Mouse (Mus musculus): Measurements from ENCODE around the gene Vps29. TPM values are rescaled to one million over a fixed set of nuclear protein-coding genes. Genes with fewer than 3 reads are reported as not detected.

Vps29 gene
- polyA plus RNA-seq, 1 experiment: 180 TPM

DNA sequence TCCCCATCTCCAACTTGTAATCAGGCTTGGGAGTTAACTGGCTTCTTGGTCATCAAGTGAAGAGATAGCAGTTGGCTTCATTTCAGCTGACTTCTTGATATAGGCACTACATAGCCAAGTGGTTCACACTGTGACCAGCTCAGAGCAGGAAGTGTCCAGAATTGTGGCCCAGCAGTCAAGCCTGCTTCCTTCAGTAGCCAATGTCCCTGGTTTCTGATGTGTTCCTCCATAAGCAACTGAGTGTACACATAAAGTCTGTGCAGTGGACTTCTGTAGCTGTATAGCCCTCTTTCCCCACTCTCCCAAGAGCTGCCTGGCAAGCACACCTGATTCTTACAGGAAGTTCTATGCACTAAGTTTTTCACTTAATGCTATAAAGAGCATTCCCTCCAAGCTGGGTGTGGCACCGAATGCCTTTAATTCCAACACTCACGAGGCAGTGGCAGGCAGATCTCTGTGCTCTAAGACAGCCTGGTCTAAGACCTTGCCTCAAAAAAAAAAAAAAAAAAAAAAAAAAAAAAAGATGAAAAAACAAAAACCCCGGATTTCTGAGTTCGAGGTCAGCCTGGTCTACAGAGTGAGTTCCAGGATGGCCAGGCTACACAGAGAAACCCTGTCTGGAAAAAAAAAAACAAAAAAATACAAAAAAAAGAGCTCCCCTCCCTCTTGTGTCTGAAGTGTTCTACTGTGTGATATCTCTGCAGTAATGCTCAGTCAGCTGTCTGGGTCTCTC lies 23.1 kb downstream of the Vps29 start:
- Histone ChIP-seq H3K27ac (ENCODE audit: insufficient read depth, low read length) (no peak overlapping the region), H3K27me3 (ENCODE audit: control insufficient read depth, insufficient read depth, low read length) (no peaks in the 10 kb centered on the region), H3K4me3 (replicated peaks; ENCODE audit: insufficient read depth, low read depth, low read length) (no peak overlapping the region), H3K4me1 (ENCODE audit: control insufficient read depth, insufficient read depth, low read length) (peaks cover 6% of the 10 kb centered on the region)
- DNase-seq: no peak
- TF ChIP-seq CTCF (IDR thresholded peaks at IDR 0.05; ENCODE audit: borderline replicate concordance, insufficient read depth, low read depth, low read length) (no peak), POLR2A (IDR thresholded peaks at IDR 0.05; ENCODE audit: borderline replicate concordance, insufficient read depth, low read length) (no peak)
- 87% methylated on average over 4 of the region's 4 CpGs for WGBS

DNA sequence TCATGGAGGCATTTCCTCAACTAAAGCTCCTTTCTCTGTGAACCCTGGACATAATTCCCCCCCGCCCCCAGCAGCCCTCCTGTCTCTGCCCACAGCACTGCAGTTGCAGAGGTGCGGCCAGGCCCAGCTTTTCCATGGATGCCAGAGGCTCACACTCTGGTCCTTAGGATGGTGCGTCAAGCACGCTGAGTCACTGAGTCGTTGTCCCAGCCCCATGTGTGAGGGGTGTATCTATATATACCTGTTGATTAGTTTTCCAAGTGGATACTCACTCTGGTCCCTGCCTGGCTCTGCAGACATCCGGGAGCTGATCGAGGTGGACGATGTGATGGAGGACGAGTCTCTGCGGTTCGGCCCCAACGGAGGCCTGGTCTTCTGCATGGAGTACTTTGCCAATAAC lies 24.0 kb downstream of the Vps29 start:
- TF ChIP-seq POLR2A (IDR thresholded peaks at IDR 0.05; ENCODE audit: borderline replicate concordance, insufficient read depth, low read length) (no peak), CTCF (IDR thresholded peaks at IDR 0.05; ENCODE audit: borderline replicate concordance, insufficient read depth, low read depth, low read length) (no peak)
- Histone ChIP-seq H3K4me3 (replicated peaks; ENCODE audit: insufficient read depth, low read depth, low read length) (no peak overlapping the region), H3K27me3 (ENCODE audit: control insufficient read depth, insufficient read depth, low read length) (no peaks in the 10 kb centered on the region), H3K27ac (ENCODE audit: insufficient read depth, low read length) (no peak overlapping the region), H3K4me1 (ENCODE audit: control insufficient read depth, insufficient read depth, low read length) (peaks cover 6% of the 10 kb centered on the region)
- 94% methylated on average over 12 of the region's 12 CpGs for WGBS
- DNase-seq: no peak

DNA sequence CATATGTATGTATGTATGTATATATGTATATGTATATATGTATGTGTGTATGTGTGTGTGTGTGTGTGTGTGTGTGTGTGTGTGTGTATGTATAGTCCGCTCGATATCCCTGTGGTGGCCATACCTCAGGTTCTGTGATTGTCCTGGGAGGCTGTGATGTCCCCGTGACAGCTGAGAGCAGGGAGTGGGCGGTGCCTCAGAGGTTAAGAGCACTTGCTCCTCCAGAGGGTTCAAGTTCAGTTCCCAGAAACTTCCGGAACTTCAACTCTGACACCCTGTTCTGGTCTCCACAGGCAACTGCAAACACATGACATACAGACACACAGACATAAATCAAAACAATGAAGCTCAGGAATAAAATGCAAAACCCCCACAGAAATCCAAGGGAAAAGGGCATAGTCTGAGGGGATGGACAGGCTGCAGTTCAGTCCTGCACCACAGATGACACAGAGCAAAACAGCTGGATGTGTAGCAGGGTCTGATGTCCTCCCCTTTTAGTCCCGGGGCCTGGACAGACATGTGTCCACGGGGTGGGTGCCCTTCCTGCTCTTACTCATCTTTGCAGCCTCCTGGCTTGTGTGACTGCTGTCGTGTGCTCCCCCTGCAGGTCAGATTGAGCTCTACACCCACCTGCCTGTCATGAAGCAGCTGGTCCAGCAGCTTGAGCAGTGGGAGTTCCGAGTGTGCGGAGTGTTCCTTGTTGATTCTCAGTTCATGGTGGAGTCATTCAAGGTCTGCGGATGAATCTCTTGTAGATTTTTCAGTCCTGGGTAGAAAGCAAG lies 25.4 kb downstream of the Vps29 start:
- Histone ChIP-seq H3K4me3 (replicated peaks; ENCODE audit: insufficient read depth, low read depth, low read length) (no peak overlapping the region), H3K27ac (ENCODE audit: insufficient read depth, low read length) (no peak overlapping the region), H3K4me1 (ENCODE audit: control insufficient read depth, insufficient read depth, low read length) (no peaks in the 10 kb centered on the region), H3K27me3 (ENCODE audit: control insufficient read depth, insufficient read depth, low read length) (no peaks in the 10 kb centered on the region)
- WGBS: 37% methylated on average over 11 of the region's 11 CpGs
- peak; percentile 94 for TF ChIP-seq CTCF (IDR thresholded peaks at IDR 0.05; ENCODE audit: borderline replicate concordance, insufficient read depth, low read depth, low read length)
- no peak for TF ChIP-seq POLR2A (IDR thresholded peaks at IDR 0.05; ENCODE audit: borderline replicate concordance, insufficient read depth, low read length)
- DNase-seq: peak; percentile 81 to 82

- TF ChIP-seq CTCF (IDR thresholded peaks at IDR 0.05; ENCODE audit: borderline replicate concordance, insufficient read depth, low read depth, low read length) (no peak), POLR2A (IDR thresholded peaks at IDR 0.05; ENCODE audit: borderline replicate concordance, insufficient read depth, low read length) (no peak)
- Histone ChIP-seq H3K4me3 (replicated peaks; ENCODE audit: insufficient read depth, low read depth, low read length) (no peak overlapping the region), H3K27ac (ENCODE audit: insufficient read depth, low read length) (no peak overlapping the region), H3K4me1 (ENCODE audit: control insufficient read depth, insufficient read depth, low read length) (peaks cover 10% of the 10 kb centered on the region; the same call in 1 of the 2 replicates), H3K27me3 (ENCODE audit: control insufficient read depth, insufficient read depth, low read length) (no peaks in the 10 kb centered on the region)
- 92% methylated on average over 5 of the region's 5 CpGs for WGBS
- no peak for DNase-seq
Observed at GRCm38 (mm10) chr5:122390006-122390405, 35.8 kb downstream of the Vps29 start.

GRCm38 (mm10) chr5:122390671-122391070 lies 36.5 kb downstream of the Vps29 start:
- Histone ChIP-seq H3K27me3 (ENCODE audit: control insufficient read depth, insufficient read depth, low read length) (no peaks in the 10 kb centered on the region), H3K4me1 (ENCODE audit: control insufficient read depth, insufficient read depth, low read length) (peaks cover 10% of the 10 kb centered on the region; the same call in 1 of the 2 replicates), H3K4me3 (replicated peaks; ENCODE audit: insufficient read depth, low read depth, low read length) (no peak overlapping the region), H3K27ac (ENCODE audit: insufficient read depth, low read length) (no peak overlapping the region)
- DNase-seq: no peak
- TF ChIP-seq CTCF (IDR thresholded peaks at IDR 0.05; ENCODE audit: borderline replicate concordance, insufficient read depth, low read depth, low read length): no peak
- no peak for TF ChIP-seq POLR2A (IDR thresholded peaks at IDR 0.05; ENCODE audit: borderline replicate concordance, insufficient read depth, low read length)

DNA sequence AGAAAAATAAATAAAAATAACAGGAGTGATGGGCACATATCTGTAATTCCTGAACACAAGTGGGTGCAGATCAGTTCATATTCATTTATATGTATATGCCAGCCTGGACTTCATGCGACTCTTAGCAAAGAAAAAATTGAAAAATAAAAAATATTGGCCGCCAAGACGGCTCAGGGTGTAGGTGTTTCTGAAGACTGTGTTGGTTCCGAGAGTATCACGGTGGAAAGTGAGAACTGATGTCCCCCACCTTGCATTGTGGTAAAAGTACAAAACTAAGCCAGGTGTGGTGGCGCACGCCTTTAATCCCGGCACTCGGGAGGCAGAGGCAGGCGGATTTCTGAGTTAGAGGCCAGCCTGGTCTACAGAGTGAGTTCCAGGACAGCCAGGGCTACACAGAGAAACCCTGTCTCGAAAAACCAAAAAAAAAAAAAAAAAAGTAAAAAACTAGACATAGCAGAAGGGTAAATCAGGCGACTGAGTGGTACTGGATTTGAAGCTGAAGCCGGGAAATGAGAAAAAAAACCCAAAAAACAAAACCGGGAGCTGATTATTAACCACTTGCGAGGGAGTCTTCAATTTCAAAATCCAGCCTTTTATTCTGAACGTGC lies 37.1 kb downstream of the Vps29 start:
- no peaks in the 10 kb centered on the region for H3K27me3 ChIP-seq (ENCODE audit: control insufficient read depth, insufficient read depth, low read length)
- no peak overlapping the region for H3K27ac ChIP-seq (ENCODE audit: insufficient read depth, low read length)
- H3K4me3 ChIP-seq (replicated peaks; ENCODE audit: insufficient read depth, low read depth, low read length): no peak overlapping the region
- 47% methylated on average over 16 of the region's 16 CpGs for WGBS
- no peak for TF ChIP-seq CTCF (IDR thresholded peaks at IDR 0.05; ENCODE audit: borderline replicate concordance, insufficient read depth, low read depth, low read length)
- TF ChIP-seq POLR2A (IDR thresholded peaks at IDR 0.05; ENCODE audit: borderline replicate concordance, insufficient read depth, low read length): no peak
- no peak for DNase-seq
- H3K4me1 ChIP-seq (ENCODE audit: control insufficient read depth, insufficient read depth, low read length): peaks cover 10% of the 10 kb centered on the region; the same call in 1 of the 2 replicates

- Histone ChIP-seq H3K27me3 (ENCODE audit: control insufficient read depth, insufficient read depth, low read length) (no peaks in the 10 kb centered on the region), H3K27ac (ENCODE audit: insufficient read depth, low read length) (no peak within 1 kb of the TSS), H3K4me1 (ENCODE audit: control insufficient read depth, insufficient read depth, low read length) (peaks cover 10% of the 10 kb centered on the region; the same call in 1 of the 2 replicates), H3K4me3 (replicated peaks; ENCODE audit: insufficient read depth, low read depth, low read length) (peak within 1 kb of the TSS; percentile 94)
- DNase-seq: peak; percentile 91 to 94
- WGBS: under 1% methylated on average over 39 of the region's 39 CpGs
- TF ChIP-seq POLR2A (IDR thresholded peaks at IDR 0.05; ENCODE audit: borderline replicate concordance, insufficient read depth, low read length) (peak; percentile 74; the same call in 1 of the 2 replicates), CTCF (IDR thresholded peaks at IDR 0.05; ENCODE audit: borderline replicate concordance, insufficient read depth, low read depth, low read length) (peak; percentile 90)
Observed at GRCm38 (mm10) chr5:122391786-122392180, 37.6 kb downstream of the Vps29 start, which contains the start of gene Arpc3. Gene Arpc3, plus strand, starts transcription at chr5:122391878.
